In the genomic region with DNA sequence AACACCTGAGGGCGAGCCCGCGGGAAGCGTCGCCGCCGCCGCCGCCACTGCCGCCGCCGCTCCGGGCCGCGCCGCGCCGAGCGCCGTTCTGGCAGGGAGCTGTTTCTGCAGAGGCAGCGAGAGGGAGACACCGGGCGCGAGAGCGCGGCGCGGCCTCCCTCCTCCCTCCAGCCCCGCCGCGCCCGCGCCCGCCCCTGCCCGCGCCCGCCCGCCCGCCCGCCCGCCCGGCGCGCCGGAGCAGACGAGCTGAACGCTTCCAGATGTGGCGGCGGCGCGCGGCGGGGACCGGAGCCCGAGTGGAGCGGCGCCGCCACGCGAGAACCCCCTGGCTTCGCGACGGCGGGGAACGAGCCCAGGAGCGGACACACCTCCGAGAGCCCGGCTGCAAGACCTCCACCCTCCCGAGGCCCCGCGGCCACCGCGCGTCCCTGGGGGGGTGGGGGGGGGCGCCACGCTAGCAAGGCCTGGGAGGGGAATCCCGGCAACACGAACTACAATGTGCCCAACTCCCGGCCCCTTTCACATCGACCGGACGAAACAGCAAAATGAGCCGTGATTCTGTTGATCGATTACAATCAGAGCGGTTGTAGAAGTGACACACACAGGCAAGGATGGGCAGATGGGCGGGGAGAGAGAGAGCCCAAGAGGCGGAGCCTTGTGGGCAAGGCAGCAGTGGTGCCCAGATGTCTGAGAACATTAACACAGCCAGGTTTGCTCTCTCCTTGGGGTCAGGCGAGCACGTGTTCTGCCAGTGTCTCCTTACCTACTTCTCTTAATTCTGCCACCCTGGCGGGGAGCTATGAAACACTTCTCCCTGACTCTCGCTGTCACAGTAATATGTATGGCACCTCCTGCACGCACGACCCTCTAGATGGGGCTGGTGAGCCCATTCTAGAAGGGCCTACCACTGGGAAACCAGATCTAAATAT, we compare ENCODE assay signal across 8 mouse cellular contexts.
A peak's percentile ranks its signal among the peaks of the same experiment; 100 is the strongest.
DNase-seq lines count a peak whose midpoint lies in the region; ATAC-seq and TF ChIP-seq lines count a peak whose summit lies in the region.

No protein-coding gene starts in this region.

- H3K27me3 ChIP-seq in spleen, adult 2 months (ENCODE audit: control insufficient read depth, insufficient read depth, low read length): peaks cover 23% of the 10 kb centered on the region
- H3K27me3 ChIP-seq in intestine, embryonic 15.5 days (replicated peaks): peaks cover 38% of the 10 kb centered on the region

- H3K9me3 ChIP-seq in intestine, embryonic 15.5 days: no peaks in the 10 kb centered on the region

- H3K27ac ChIP-seq in spleen, adult 2 months (ENCODE audit: insufficient read depth, low read length): no peak overlapping the region
- peak overlapping the region; percentile 70 for H3K27ac ChIP-seq in intestine, embryonic 15.5 days

- 2% methylated on average over 53 of the region's 93 CpGs for WGBS in spleen, adult 2 months
- under 1% methylated on average over 56 of the region's 93 CpGs for WGBS in intestine, embryonic 15.5 days

- DNase-seq in spleen, adult 2 months (ENCODE audit: low read depth in 1 of 2, low spot score in 2 of 2): peak in 1 of 2 experiments; percentile 9
- no peak for DNase-seq in spleen, adult 12 weeks (ENCODE audit: low spot score)
- DNase-seq in embryo, embryonic 9.5 days (ENCODE audit: extremely low spot score): peak; percentile 84
- DNase-seq in heart, adult 11 months: peak; percentile 96
- peak; percentile 74 to 84 for DNase-seq in left cerebral cortex, postnatal 25 days (ENCODE audit: low spot score in 2 of 2)
- DNase-seq in right cerebral cortex, postnatal 25 days: peak; percentile 78

- no peak for TF ChIP-seq POLR2A in spleen, adult 2 months (IDR thresholded peaks at IDR 0.05; ENCODE audit: low read depth, low read length)

- no peak for TF ChIP-seq CTCF in spleen, adult 2 months (IDR thresholded peaks at IDR 0.05; ENCODE audit: extremely low read depth, insufficient read depth, insufficient read length, insufficient replicate concordance)

- peak; percentile 83 for ATAC-seq in intestine, embryonic 15.5 days
- peak; percentile 91 for ATAC-seq in megakaryocyte progenitor cell, adult 5-6 weeks (replicated peaks; ENCODE audit: poor library complexity)

- H3K36me3 ChIP-seq in spleen, adult 2 months (ENCODE audit: control insufficient read depth, insufficient read depth, low read length): no peaks in the 10 kb centered on the region
- no peaks in the 10 kb centered on the region for H3K36me3 ChIP-seq in intestine, embryonic 15.5 days

- peak overlapping the region; percentile 97 for H3K4me2 ChIP-seq in intestine, embryonic 15.5 days (replicated peaks)

- intact Hi-C loops in left cerebral cortex, postnatal 25 days (cut with DNase I): loop anchor here (1.0 to 5.0 kb wide), 4 partner anchors 67 to 481 kb away; partner anchors contain the start of gene Dcp1b

- no peaks in the 10 kb centered on the region; the same call in 1 of the 2 replicates for H3K4me1 ChIP-seq in spleen, adult 2 months (ENCODE audit: control insufficient read depth, insufficient read depth, insufficient read length)
- peaks cover 9% of the 10 kb centered on the region for H3K4me1 ChIP-seq in intestine, embryonic 15.5 days (replicated peaks)

- peak overlapping the region; percentile 46 for H3K4me3 ChIP-seq in spleen, adult 2 months (ENCODE audit: extremely low read depth, insufficient read depth, insufficient read length)
- H3K4me3 ChIP-seq in intestine, embryonic 15.5 days (replicated peaks): peak overlapping the region; percentile 60

- peak overlapping the region; percentile 58 for H3K9ac ChIP-seq in intestine, embryonic 15.5 days
